Mouse (Mus musculus) E14TG2a.4 (cell line): ENCODE data around the gene Litaf.

Experiments
- CTCF ChIP-seq: conservative IDR thresholded peaks from 2 replicates; pipeline ENCODE4 v1.5.1; 2014; ENCODE audit warnings: low read length
- POU5F1 ChIP-seq: IDR thresholded peaks from 2 replicates; pipeline ENCODE4 v1.6.1; 2014; ENCODE audit warnings: low read length, borderline replicate concordance

DNA sequence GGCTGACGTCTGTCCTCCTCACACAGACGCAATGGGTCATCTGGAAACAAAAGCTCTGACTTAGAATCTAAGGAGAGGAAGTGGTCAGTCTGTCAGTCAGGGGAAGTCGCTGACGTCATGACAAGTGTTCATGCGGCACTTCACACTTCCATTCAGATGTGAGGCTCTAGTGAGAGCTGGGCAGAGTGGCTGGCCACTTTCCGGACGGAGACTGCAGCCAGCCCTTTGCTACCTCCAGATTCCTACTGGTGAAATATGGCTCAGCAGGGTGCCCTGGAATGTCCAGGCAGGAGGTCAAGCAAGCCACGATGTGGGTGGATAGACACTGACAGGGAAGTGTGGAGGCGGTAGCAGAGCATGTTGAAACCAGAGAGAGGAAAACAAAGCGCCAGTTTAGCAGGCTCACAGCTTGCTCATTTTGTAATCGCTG is 89.7 kb downstream of the Litaf start:
- TF ChIP-seq CTCF (no peak), POU5F1 (no peak)
